ENCODE assay signal across 8 mouse cellular contexts in the genomic region with DNA sequence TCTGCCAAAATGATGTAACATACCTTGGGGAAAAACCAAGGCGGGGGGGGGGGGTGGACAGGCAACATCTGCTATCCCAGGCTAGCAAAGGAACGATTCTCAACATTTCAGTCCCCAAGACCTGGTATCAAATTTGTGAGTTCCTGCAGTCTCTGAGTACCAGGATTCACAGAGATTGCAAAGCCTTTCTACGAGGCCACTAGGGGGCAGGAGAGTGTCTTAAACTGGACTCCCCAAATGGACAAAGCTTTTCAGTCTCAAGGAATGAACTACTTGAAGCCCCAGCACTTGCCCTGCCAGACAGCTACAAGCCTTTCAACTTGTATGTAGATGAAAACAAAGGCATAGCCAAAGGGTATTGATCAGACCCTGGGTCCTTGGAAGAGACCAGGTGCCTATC. TPM values are rescaled to one million over a fixed set of nuclear protein-coding genes. Genes with fewer than 3 reads are reported as not detected.
DNase-seq lines count a peak whose midpoint lies in the region; ATAC-seq and TF ChIP-seq lines count a peak whose summit lies in the region.

No protein-coding gene starts in this region.

- no peak for TF ChIP-seq POLR2A in embryonic fibroblast, embryonic 13.5 days (IDR thresholded peaks at IDR 0.05; ENCODE audit: low read depth, low read length)
- TF ChIP-seq POLR2A in lung, adult 2 months (IDR thresholded peaks at IDR 0.05; ENCODE audit: borderline replicate concordance, extremely low read depth, low read depth, low read length), result no peak

- no peak for ATAC-seq in erythroid progenitor cell, adult 5-6 weeks (replicated peaks; ENCODE audit: low FRiP score, poor library complexity, severe bottlenecking)

- 0 out of 2 replicates have a peak, but pooled peaks have one; percentile 24 for TF ChIP-seq CTCF in embryonic fibroblast, embryonic 13.5 days (IDR thresholded peaks at IDR 0.05; ENCODE audit: borderline replicate concordance, insufficient read depth, low read length)
- peak; percentile 50; the same call in 1 of the 2 replicates for TF ChIP-seq CTCF in lung, adult 2 months (IDR thresholded peaks at IDR 0.05; ENCODE audit: insufficient read depth, low read length)

- 0% methylated on average over 3 of the region's 3 CpGs for WGBS in lung, adult 2 months

- peak; percentile 52 to 59 for DNase-seq in urinary bladder, adult 18-20 months (ENCODE audit: low spot score in 2 of 2)
- DNase-seq in urinary bladder, adult 2 months (ENCODE audit: low spot score), result no peak
- peak; percentile 70 to 83 for DNase-seq in adrenal gland, postnatal 36 days
- peak; percentile 75 to 88 for DNase-seq in kidney, postnatal 36 days
- peak; percentile 55 for DNase-seq in lung, adult 2 months
- DNase-seq in right cerebral cortex, postnatal 14 days, result peak; percentile 76

- H3K4me3 ChIP-seq in embryonic fibroblast, embryonic 13.5 days (ENCODE audit: insufficient read depth, low read length), result no peak overlapping the region
- H3K4me3 ChIP-seq in lung, adult 2 months (replicated peaks; ENCODE audit: extremely low read depth, low read depth, low read length), result no peak overlapping the region

- H3K27ac ChIP-seq in embryonic fibroblast, embryonic 13.5 days (ENCODE audit: insufficient read depth, low read length), result no peak overlapping the region

- H3K4me1 ChIP-seq in embryonic fibroblast, embryonic 13.5 days (ENCODE audit: control insufficient read depth, insufficient read depth, low read length), result no peaks in the 10 kb centered on the region
- H3K4me1 ChIP-seq in lung, adult 2 months (ENCODE audit: control insufficient read depth, insufficient read depth, low read length), result peaks cover 6% of the 10 kb centered on the region; the same call in 1 of the 2 replicates

RNA-seq across cellular contexts. Expression of gene Rdh11, which starts 1.3 kb away (rescaled TPM):
- polyA plus RNA-seq in urinary bladder, adult 2 months (2012; rRNA removed), result 14.2 and 19.0 TPM in 2 replicates
- 10 to 100 TPM; 18.5 to 28.2 TPM for total RNA-seq in adrenal gland, postnatal 36 days (2021)
- polyA plus RNA-seq in embryonic fibroblast, embryonic 13.5 days (2011; ENCODE audit: insufficient read length, low read depth, missing spikeins), result 25.8 and 26.4 TPM in 2 replicates
- 7.0 and 10.0 TPM in 2 replicates for polyA plus RNA-seq in lung, adult 2 months (2012; rRNA removed)
- 15.5 TPM in 2 replicates for total RNA-seq in erythroid progenitor cell, adult 5-6 weeks (2015; ENCODE audit: low replicate concordance)
- total RNA-seq in erythroid progenitor cell, adult 5-6 weeks (2017; ENCODE audit: low replicate concordance), result 20.9 and 21.6 TPM in 2 replicates

RNA-seq across cellular contexts. Expression of gene Rdh12, which starts 15.3 kb away (rescaled TPM):
- 6.7 and 8.3 TPM in 2 replicates for polyA plus RNA-seq in urinary bladder, adult 2 months (2012; rRNA removed)
- total RNA-seq in adrenal gland, postnatal 36 days (2021), result under 1 TPM; 0.43 TPM
- polyA plus RNA-seq in embryonic fibroblast, embryonic 13.5 days (2011; ENCODE audit: insufficient read length, low read depth, missing spikeins), result 1.6 and 1.8 TPM in 2 replicates
- 0.69 and 8.9 TPM in 2 replicates for polyA plus RNA-seq in lung, adult 2 months (2012; rRNA removed)
- 0.84 and 4.7 TPM in 2 replicates for total RNA-seq in erythroid progenitor cell, adult 5-6 weeks (2015; ENCODE audit: low replicate concordance)
- total RNA-seq in erythroid progenitor cell, adult 5-6 weeks (2017; ENCODE audit: low replicate concordance), result 2.3 and 5.7 TPM in 2 replicates

RNA-seq across cellular contexts. Expression of gene Vti1b, which starts 21.0 kb away (rescaled TPM):
- 86.4 and 97.2 TPM in 2 replicates for polyA plus RNA-seq in urinary bladder, adult 2 months (2012; rRNA removed)
- total RNA-seq in adrenal gland, postnatal 36 days (2021), result 100 to 1,000 TPM; 111 to 131 TPM
- 138 and 157 TPM in 2 replicates for polyA plus RNA-seq in embryonic fibroblast, embryonic 13.5 days (2011; ENCODE audit: insufficient read length, low read depth, missing spikeins)
- polyA plus RNA-seq in lung, adult 2 months (2012; rRNA removed), result 43.6 and 49.2 TPM in 2 replicates
- total RNA-seq in erythroid progenitor cell, adult 5-6 weeks (2015; ENCODE audit: low replicate concordance), result 7.1 and 13.7 TPM in 2 replicates
- total RNA-seq in erythroid progenitor cell, adult 5-6 weeks (2017; ENCODE audit: low replicate concordance), result 26.6 and 61.4 TPM in 2 replicates
